Mouse (Mus musculus): ENCODE results near the gene Xpr1.

DNA sequence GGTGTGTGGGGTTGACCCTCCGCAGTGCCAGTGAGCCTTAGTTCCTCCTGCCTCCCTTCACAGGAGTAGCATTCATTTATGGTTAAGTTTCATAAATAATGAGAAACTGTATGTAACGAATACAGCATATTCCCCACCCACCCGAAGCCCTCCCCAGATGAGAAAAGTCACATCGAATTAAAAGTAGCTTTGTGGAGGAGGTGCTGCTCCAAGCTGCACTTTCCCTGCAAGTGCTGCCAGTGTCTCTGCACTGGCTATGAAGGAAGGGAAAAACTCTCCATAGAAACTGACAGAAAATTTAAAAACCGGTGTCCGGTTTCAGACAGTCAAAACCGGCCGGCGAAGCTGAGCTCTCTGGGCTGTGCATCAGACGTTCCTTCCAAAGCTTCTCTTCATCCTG, 136.9 kb downstream of the Xpr1 start:
- no peak for TF ChIP-seq E2F4 (IDR thresholded peaks at IDR 0.05; ENCODE audit: insufficient read depth)
- no peak for TF ChIP-seq POLR2A (IDR thresholded peaks at IDR 0.05; ENCODE audit: insufficient read length, low read depth)
- no peak for TF ChIP-seq POLR2AphosphoS2 (IDR thresholded peaks at IDR 0.05; ENCODE audit: insufficient read length, low read depth)
- TF ChIP-seq TCF12 (IDR thresholded peaks at IDR 0.05; ENCODE audit: insufficient read depth, poor library complexity, severe bottlenecking): no peak
- no peak for TF ChIP-seq USF1 (IDR thresholded peaks at IDR 0.05; ENCODE audit: low read depth)
- TF ChIP-seq MYOG (IDR thresholded peaks at IDR 0.05; ENCODE audit: control insufficient read depth in 1 of 3, insufficient read depth in 1 of 3, insufficient read length in 2 of 3, low read depth in 2 of 3): no peak
- TF ChIP-seq MYOD1 (IDR thresholded peaks at IDR 0.05; ENCODE audit: control insufficient read depth in 1 of 3, insufficient read length in 2 of 3, low read depth in 2 of 3): no peak
- TF ChIP-seq CEBPB (IDR thresholded peaks at IDR 0.05; ENCODE audit: insufficient read depth, poor library complexity, severe bottlenecking): no peak
- no peak for TF ChIP-seq SRF (IDR thresholded peaks at IDR 0.05; ENCODE audit: control insufficient read depth, insufficient read length, low read depth)
- TF ChIP-seq MAX (IDR thresholded peaks at IDR 0.05; ENCODE audit: low read depth): no peak
- no peak for TF ChIP-seq TCF3 (IDR thresholded peaks at IDR 0.05; ENCODE audit: insufficient read length, low read depth)

All from myocyte (in vitro differentiated cells).